Mouse (Mus musculus) inflammation-experienced regulatory T-cells, adult 16 weeks (primary cell): ENCODE measurements around the gene Ufsp2. TPM values are rescaled to one million over a fixed set of nuclear protein-coding genes. Genes with fewer than 3 reads are reported as not detected.

ENCODE experiments used
- polyA plus RNA-seq: library from polyadenylated mRNA; unstranded; fragments of 100-300 nt; shearing (Covaris generic); gene quantifications from one replicate; pipeline ENCODE4 v1.2.1, GENCODE M21; 2017

The Ufsp2 gene
- 52.7 TPM for polyA plus RNA-seq

GRCm38 (mm10) chr8:45975126-45975836, at the start of gene Ufsp2, which contains the start of gene 1700029J07Rik:
TSS of gene Ufsp2 (plus strand) at chr8:45975528.
TSS of gene 1700029J07Rik (minus strand) at chr8:45975252.

GRCm38 (mm10) chr8:45934582-45935014, 40.7 kb upstream of the Ufsp2 start, which contains the start of gene Ccdc110:
TSS of gene Ccdc110 (plus strand) at chr8:45934619.

GRCm38 (mm10) chr8:45999138-45999783, 23.9 kb downstream of the Ufsp2 start, which contains the start of gene Lrp2bp:
TSS of gene Lrp2bp (plus strand) at chr8:45999303.

GRCm38 (mm10) chr8:46005596-46005995, 30.3 kb downstream of the Ufsp2 start, which contains the start of gene Ankrd37:
TSS of gene Ankrd37 (minus strand) at chr8:46005707.

Other genes with a start within 250 kb of the Ufsp2 start
- gene Pdlim3, start 90.1 kb upstream of the Ufsp2 start, polyA plus RNA-seq = not detected
- gene Ccdc110, start 40.9 kb upstream of the Ufsp2 start, polyA plus RNA-seq = not detected
- gene 1700029J07Rik, start 276 bp upstream of the Ufsp2 start, polyA plus RNA-seq = 3.0 TPM
- gene Lrp2bp, start 23.8 kb downstream of the Ufsp2 start, polyA plus RNA-seq = not detected
- gene Ankrd37, start 30.2 kb downstream of the Ufsp2 start, polyA plus RNA-seq = 24.9 TPM
- 40.4 TPM for gene Cfap97, start 176.2 kb downstream of the Ufsp2 start, polyA plus RNA-seq
- 4.5 TPM for gene Snx25, start 176.6 kb downstream of the Ufsp2 start, polyA plus RNA-seq
- 131 TPM for gene Slc25a4, start 235.8 kb downstream of the Ufsp2 start, polyA plus RNA-seq